Mouse (Mus musculus): ENCODE measurements around the gene Sel1l3.

DNA sequence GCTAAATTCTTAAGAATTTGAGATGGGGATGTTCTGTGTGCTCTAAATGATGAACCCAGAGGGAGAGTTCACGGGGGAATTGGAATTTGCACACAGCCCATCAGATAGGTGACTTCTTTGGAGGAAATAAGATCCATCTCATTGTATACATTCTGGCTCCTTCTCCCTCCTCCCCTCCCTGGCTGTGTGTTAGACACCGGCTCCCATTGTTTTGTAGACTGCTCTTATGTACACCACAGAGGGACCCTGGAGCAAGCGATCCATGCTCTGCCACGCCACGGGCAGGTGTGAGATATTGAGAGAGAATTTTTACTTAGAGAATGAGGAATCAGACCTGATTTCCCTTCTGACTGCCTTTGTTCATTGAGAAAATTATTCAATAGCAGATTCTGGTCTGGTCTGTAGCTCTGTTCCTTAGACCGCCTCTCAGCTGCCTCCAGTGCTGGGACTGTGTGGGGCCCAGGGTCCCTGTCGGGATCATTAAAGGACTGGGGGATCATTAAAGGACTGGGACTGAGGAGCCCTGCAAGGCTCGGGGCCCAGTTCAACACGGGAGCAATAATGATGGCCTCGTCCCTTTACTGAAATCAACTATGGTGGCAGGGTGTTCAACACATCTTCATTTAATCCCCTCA is 67.6 kb downstream of the Sel1l3 start:
- TF ChIP-seq CTCF (conservative IDR thresholded peaks at IDR 0.05; ENCODE audit: insufficient read depth, insufficient read length, low read depth, low read length) (no peak), POLR2A (IDR thresholded peaks at IDR 0.05; ENCODE audit: low read depth, low read length) (no peak)

Measured in kidney, adult 2 months (tissue).